Mouse (Mus musculus): ENCODE data around the gene Zbed5. TPM values are rescaled to one million over a fixed set of nuclear protein-coding genes. Genes with fewer than 3 reads are reported as not detected.

Gene Zbed5
- 14.7 and 16.4 TPM in 2 replicates for polyA plus RNA-seq (2015; fragmentation: Nextera tagmentation; extraction: Ambion mirVana)

GRCm38 (mm10) chr5:129895198-129896088 lies at the start of gene Zbed5:
TSS of gene Zbed5 (plus strand) at chr5:129895723.
- WGBS: 3% methylated on average over 44 of the region's 44 CpGs
- Histone ChIP-seq H3K9me3 (no peaks in the 10 kb centered on the region), H3K4me2 (replicated peaks) (peak within 1 kb of the TSS; percentile 84), H3K4me3 (replicated peaks) (peak within 1 kb of the TSS; percentile 78), H3K9ac (replicated peaks) (peak within 1 kb of the TSS; percentile 70), H3K27ac (no peak within 1 kb of the TSS), H3K36me3 (peaks cover 1% of the 10 kb centered on the region; the same call in 1 of the 2 replicates), H3K4me1 (replicated peaks) (peaks cover 9% of the 10 kb centered on the region), H3K27me3 (no peaks in the 10 kb centered on the region)
- peak; percentile 100 for ATAC-seq

GRCm38 (mm10) chr5:129846752-129847557 lies 48.6 kb upstream of the Zbed5 start, which contains the start of gene Sumf2:
TSS of gene Sumf2 (plus strand) at chr5:129846986.
- H3K27ac ChIP-seq: peak within 1 kb of the TSS; percentile 85
- peak within 1 kb of the TSS; percentile 73 for H3K4me2 ChIP-seq (replicated peaks)
- H3K4me1 ChIP-seq (replicated peaks): peaks cover 18% of the 10 kb centered on the region
- H3K27me3 ChIP-seq: no peaks in the 10 kb centered on the region
- no peaks in the 10 kb centered on the region for H3K9me3 ChIP-seq
- peak within 1 kb of the TSS; percentile 80 for H3K9ac ChIP-seq (replicated peaks)
- H3K4me3 ChIP-seq (replicated peaks): peak within 1 kb of the TSS; percentile 75
- WGBS: 14% methylated on average over 22 of the region's 22 CpGs
- ATAC-seq: peak; percentile 99
- peaks cover 24% of the 10 kb centered on the region for H3K36me3 ChIP-seq

GRCm38 (mm10) chr5:129847558-129847820 lies 48.0 kb upstream of the Zbed5 start:
- Histone ChIP-seq H3K4me2 (replicated peaks) (peak overlapping the region; percentile 73), H3K27me3 (no peaks in the 10 kb centered on the region), H3K36me3 (peaks cover 24% of the 10 kb centered on the region), H3K4me1 (replicated peaks) (peaks cover 18% of the 10 kb centered on the region), H3K4me3 (replicated peaks) (peak overlapping the region; percentile 75), H3K9ac (replicated peaks) (peak overlapping the region; percentile 80), H3K27ac (no peak overlapping the region), H3K9me3 (no peaks in the 10 kb centered on the region)
- WGBS: 67% methylated on average over 8 of the region's 8 CpGs
- ATAC-seq: no peak

- no peaks in the 10 kb centered on the region for H3K4me1 ChIP-seq (replicated peaks)
- H3K9ac ChIP-seq (replicated peaks): no peak overlapping the region
- no peak for ATAC-seq
- no peak overlapping the region for H3K4me2 ChIP-seq (replicated peaks)
- WGBS: 44% methylated on average over 5 of the region's 5 CpGs
- no peaks in the 10 kb centered on the region for H3K27me3 ChIP-seq
- no peak overlapping the region for H3K27ac ChIP-seq
- no peak overlapping the region for H3K4me3 ChIP-seq (replicated peaks)
- H3K9me3 ChIP-seq: no peaks in the 10 kb centered on the region
- peaks cover 59% of the 10 kb centered on the region for H3K36me3 ChIP-seq
These were observed 40.4 kb upstream of the Zbed5 start for GRCm38 (mm10) chr5:129855163-129855562.

GRCm38 (mm10) chr5:129856414-129856813 lies 39.1 kb upstream of the Zbed5 start:
- H3K4me1 ChIP-seq (replicated peaks): no peaks in the 10 kb centered on the region
- no peak overlapping the region for H3K4me3 ChIP-seq (replicated peaks)
- no peaks in the 10 kb centered on the region for H3K9me3 ChIP-seq
- H3K36me3 ChIP-seq: peaks cover 71% of the 10 kb centered on the region
- H3K27ac ChIP-seq: no peak overlapping the region
- no peak overlapping the region for H3K9ac ChIP-seq (replicated peaks)
- no peak for ATAC-seq
- H3K4me2 ChIP-seq (replicated peaks): no peak overlapping the region
- H3K27me3 ChIP-seq: no peaks in the 10 kb centered on the region
- WGBS: 76% methylated on average over 5 of the region's 5 CpGs

- H3K36me3 ChIP-seq: peaks cover 55% of the 10 kb centered on the region
- no peak overlapping the region for H3K4me3 ChIP-seq (replicated peaks)
- H3K9ac ChIP-seq (replicated peaks): no peak overlapping the region
- peaks cover 4% of the 10 kb centered on the region; the same call in 1 of the 2 replicates for H3K4me1 ChIP-seq (replicated peaks)
- 0 out of 2 replicates have a peak, but pooled peaks cover 4% of the 10 kb centered on the region for H3K27me3 ChIP-seq
- no peak overlapping the region for H3K4me2 ChIP-seq (replicated peaks)
- no peak for ATAC-seq
- no peak overlapping the region for H3K27ac ChIP-seq
- WGBS: 98% methylated on average over 6 of the region's 6 CpGs
- no peaks in the 10 kb centered on the region for H3K9me3 ChIP-seq
These were observed 33.2 kb upstream of the Zbed5 start for GRCm38 (mm10) chr5:129862325-129862724.

- Histone ChIP-seq H3K27me3 (0 out of 2 replicates have a peak, but pooled peaks cover 4% of the 10 kb centered on the region), H3K36me3 (peaks cover 36% of the 10 kb centered on the region), H3K4me1 (replicated peaks) (peaks cover 4% of the 10 kb centered on the region; the same call in 1 of the 2 replicates), H3K27ac (no peak overlapping the region), H3K4me2 (replicated peaks) (no peak overlapping the region), H3K4me3 (replicated peaks) (no peak overlapping the region), H3K9me3 (no peaks in the 10 kb centered on the region), H3K9ac (replicated peaks) (no peak overlapping the region)
- ATAC-seq: no peak
- 13% methylated on average over 18 of the region's 18 CpGs for WGBS
These were observed 31.1 kb upstream of the Zbed5 start for GRCm38 (mm10) chr5:129864467-129864866.

GRCm38 (mm10) chr5:129865841-129866240 lies 29.7 kb upstream of the Zbed5 start:
- Histone ChIP-seq H3K36me3 (peaks cover 22% of the 10 kb centered on the region), H3K27me3 (0 out of 2 replicates have a peak, but pooled peaks cover 4% of the 10 kb centered on the region), H3K4me3 (replicated peaks) (no peak overlapping the region), H3K9me3 (no peaks in the 10 kb centered on the region), H3K9ac (replicated peaks) (no peak overlapping the region), H3K27ac (no peak overlapping the region), H3K4me1 (replicated peaks) (peaks cover 4% of the 10 kb centered on the region; the same call in 1 of the 2 replicates), H3K4me2 (replicated peaks) (no peak overlapping the region)
- 91% methylated on average over 12 of the region's 12 CpGs for WGBS
- no peak for ATAC-seq

- Histone ChIP-seq H3K4me3 (replicated peaks) (no peak overlapping the region), H3K9ac (replicated peaks) (no peak overlapping the region), H3K9me3 (no peaks in the 10 kb centered on the region), H3K27me3 (no peaks in the 10 kb centered on the region), H3K36me3 (no peaks in the 10 kb centered on the region), H3K4me1 (replicated peaks) (0 out of 2 replicates have a peak, but pooled peaks cover under 1% of the 10 kb centered on the region), H3K27ac (no peak overlapping the region), H3K4me2 (replicated peaks) (no peak overlapping the region)
- ATAC-seq: no peak
- WGBS: 91% methylated on average over 19 of the region's 19 CpGs
These were observed 26.1 kb upstream of the Zbed5 start for GRCm38 (mm10) chr5:129869238-129869995.

GRCm38 (mm10) chr5:129871238-129871637 lies 24.3 kb upstream of the Zbed5 start:
- H3K36me3 ChIP-seq: no peaks in the 10 kb centered on the region

GRCm38 (mm10) chr5:129873942-129874341 lies 21.6 kb upstream of the Zbed5 start:
- Histone ChIP-seq H3K9ac (replicated peaks) (no peak overlapping the region), H3K27ac (no peak overlapping the region), H3K36me3 (no peaks in the 10 kb centered on the region), H3K9me3 (no peaks in the 10 kb centered on the region), H3K4me2 (replicated peaks) (no peak overlapping the region), H3K4me1 (replicated peaks) (no peaks in the 10 kb centered on the region), H3K4me3 (replicated peaks) (no peak overlapping the region), H3K27me3 (no peaks in the 10 kb centered on the region)
- 86% methylated on average over 12 of the region's 12 CpGs for WGBS
- ATAC-seq: no peak

More at GRCm38 (mm10) chr5:129871238-129871637, 24.3 kb upstream of the Zbed5 start:
- Histone ChIP-seq H3K4me2 (replicated peaks) (no peak overlapping the region), H3K9me3 (no peaks in the 10 kb centered on the region), H3K4me3 (replicated peaks) (no peak overlapping the region), H3K27me3 (no peaks in the 10 kb centered on the region), H3K27ac (no peak overlapping the region), H3K9ac (replicated peaks) (no peak overlapping the region), H3K4me1 (replicated peaks) (no peaks in the 10 kb centered on the region)
- 78% methylated on average over 2 of the region's 2 CpGs for WGBS
- ATAC-seq: no peak

All from midbrain, embryonic 13.5 days (tissue).